Mouse (Mus musculus): ENCODE measurements around the gene Btg1. TPM values are rescaled to one million over a fixed set of nuclear protein-coding genes. Genes with fewer than 3 reads are reported as not detected.
A peak's percentile ranks its signal among the peaks of the same experiment; 100 is the strongest.

Gene Btg1
- 47.9 and 51.4 TPM in 2 replicates for polyA plus RNA-seq (2015; fragmentation: Nextera tagmentation; extraction: Ambion mirVana)

DNA sequence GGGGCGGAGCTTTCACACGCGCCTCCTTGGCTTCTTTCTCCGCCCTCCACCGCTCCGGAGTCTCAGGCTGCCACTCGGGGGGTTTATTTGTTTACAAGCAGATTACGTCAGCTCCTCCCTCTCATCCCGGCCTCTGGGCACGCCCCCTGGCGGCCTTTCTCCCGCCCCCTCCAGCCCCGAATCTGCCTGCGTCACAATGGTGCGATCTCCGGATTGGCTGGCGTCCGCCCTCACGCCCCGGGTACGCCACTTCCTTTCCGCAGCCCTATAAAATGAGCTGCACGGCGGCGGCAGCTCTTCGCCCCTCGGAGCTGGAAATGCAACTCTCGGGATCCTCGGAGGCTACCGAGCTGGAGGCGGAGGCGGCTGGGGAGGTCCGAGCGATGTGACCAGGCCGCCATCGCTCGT, at the start of gene Btg1:
Gene Btg1 (plus strand): TSS at position 298 of the 408 bp plus-strand sequence.
- Histone ChIP-seq H3K4me3 (ENCODE audit: low read length) (peak within 1 kb of the TSS; percentile 99), H3K4me1 (ENCODE audit: insufficient read depth, low read length) (peaks cover 26% of the 10 kb centered on the region), H3K4me2 (replicated peaks; ENCODE audit: low read depth, low read length) (peak within 1 kb of the TSS; percentile 70), H3K27me3 (ENCODE audit: insufficient read depth, low read length) (no peaks in the 10 kb centered on the region), H3K9ac (replicated peaks; ENCODE audit: low read length) (peak within 1 kb of the TSS; percentile 100), H3K9me3 (ENCODE audit: low read length) (no peaks in the 10 kb centered on the region), H3K27ac (ENCODE audit: low read length) (peak within 1 kb of the TSS; percentile 98), H3K36me3 (ENCODE audit: insufficient read depth, low read length) (peaks cover 3% of the 10 kb centered on the region; the same call in 1 of the 2 replicates)
- WGBS, result 0% methylated on average over 36 of the region's 37 CpGs
- ATAC-seq (ENCODE audit: low FRiP score, low TSS enrichment), result peak; percentile 97

GRCm38 (mm10) chr10:96569469-96569868, 47.3 kb upstream of the Btg1 start:
- H3K9ac ChIP-seq (replicated peaks; ENCODE audit: low read length), result no peak overlapping the region
- H3K4me3 ChIP-seq (ENCODE audit: low read length), result no peak overlapping the region
- ATAC-seq (ENCODE audit: low FRiP score, low TSS enrichment), result no peak
- H3K4me2 ChIP-seq (replicated peaks; ENCODE audit: low read depth, low read length), result no peak overlapping the region
- H3K9me3 ChIP-seq (ENCODE audit: low read length), result peaks cover 4% of the 10 kb centered on the region; the same call in 1 of the 2 replicates
- H3K36me3 ChIP-seq (ENCODE audit: insufficient read depth, low read length), result no peaks in the 10 kb centered on the region
- no peaks in the 10 kb centered on the region for H3K27me3 ChIP-seq (ENCODE audit: insufficient read depth, low read length)
- H3K27ac ChIP-seq (ENCODE audit: low read length), result no peak overlapping the region
- H3K4me1 ChIP-seq (ENCODE audit: insufficient read depth, low read length), result 0 out of 2 replicates have a peak, but pooled peaks cover 4% of the 10 kb centered on the region
- 75% methylated on average over 8 of the region's 8 CpGs for WGBS

DNA sequence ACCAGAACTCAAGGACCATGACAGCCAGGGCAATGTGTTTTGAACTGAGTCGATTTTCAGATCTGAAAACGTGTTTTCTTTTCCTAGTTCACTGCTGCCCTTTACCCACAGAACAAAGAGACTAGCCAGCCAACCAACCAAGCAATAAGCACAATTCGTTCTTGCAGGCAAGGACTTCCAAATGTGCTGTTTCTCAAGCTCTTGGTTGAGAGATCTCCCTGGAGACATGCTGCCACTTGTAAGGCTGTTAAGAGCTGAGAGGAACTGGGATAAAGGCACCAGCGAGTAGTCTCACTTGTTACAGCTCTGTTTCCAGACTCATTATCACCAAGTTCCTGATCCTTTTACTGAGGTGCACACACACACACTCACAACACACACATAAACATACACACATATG, 45.6 kb upstream of the Btg1 start:
- Histone ChIP-seq H3K36me3 (ENCODE audit: insufficient read depth, low read length) (no peaks in the 10 kb centered on the region), H3K9me3 (ENCODE audit: low read length) (peaks cover 4% of the 10 kb centered on the region; the same call in 1 of the 2 replicates), H3K4me3 (ENCODE audit: low read length) (no peak overlapping the region), H3K27me3 (ENCODE audit: insufficient read depth, low read length) (no peaks in the 10 kb centered on the region), H3K27ac (ENCODE audit: low read length) (no peak overlapping the region; the same call in 1 of the 2 replicates), H3K4me1 (ENCODE audit: insufficient read depth, low read length) (0 out of 2 replicates have a peak, but pooled peaks cover 4% of the 10 kb centered on the region), H3K9ac (replicated peaks; ENCODE audit: low read length) (no peak overlapping the region), H3K4me2 (replicated peaks; ENCODE audit: low read depth, low read length) (no peak overlapping the region)
- 27% methylated on average over 4 of the region's 4 CpGs for WGBS
- ATAC-seq (ENCODE audit: low FRiP score, low TSS enrichment), result no peak

DNA sequence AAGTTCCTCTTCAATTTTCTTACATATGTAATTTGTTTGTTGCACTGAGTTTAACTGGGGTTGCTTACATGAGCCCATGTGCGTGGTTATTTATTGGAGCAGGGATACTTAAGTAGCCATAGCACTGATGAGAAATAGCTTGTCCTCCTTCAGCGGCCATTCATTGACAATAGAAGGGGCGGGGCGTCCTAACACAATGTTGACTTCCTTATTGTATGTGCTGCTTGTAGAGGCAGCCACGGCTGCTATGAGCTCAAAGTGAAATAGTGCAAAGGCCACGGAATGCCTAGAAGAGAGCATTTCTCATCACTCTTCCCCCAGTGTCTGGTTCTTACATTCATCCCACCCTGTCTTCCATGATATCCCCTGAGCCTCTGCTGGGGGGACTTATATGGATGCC, 42.0 kb upstream of the Btg1 start:
- ATAC-seq (ENCODE audit: low FRiP score, low TSS enrichment), result no peak

DNA sequence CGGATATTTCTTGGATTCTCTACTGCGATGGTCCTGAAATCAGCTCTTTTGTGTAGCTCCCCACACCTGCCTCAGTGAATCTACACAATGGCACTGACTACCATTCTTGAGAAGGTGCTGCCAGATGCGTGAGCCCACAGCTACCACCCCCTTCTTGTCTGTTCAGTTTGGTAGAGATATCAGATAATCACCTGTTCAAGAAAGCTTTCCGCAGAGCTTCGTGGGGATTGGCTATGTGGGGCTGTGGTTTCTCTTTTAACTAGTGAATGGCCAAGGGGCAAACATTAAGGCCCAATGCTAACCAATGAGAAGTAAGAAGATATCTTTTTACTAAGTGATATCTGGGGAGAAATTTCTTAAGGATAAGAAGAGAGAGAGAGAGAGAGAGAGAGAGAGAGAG, 41.5 kb upstream of the Btg1 start:
- no peak overlapping the region for H3K9ac ChIP-seq (replicated peaks; ENCODE audit: low read length)
- H3K4me1 ChIP-seq (ENCODE audit: insufficient read depth, low read length), result 0 out of 2 replicates have a peak, but pooled peaks cover 4% of the 10 kb centered on the region
- no peaks in the 10 kb centered on the region for H3K9me3 ChIP-seq (ENCODE audit: low read length)
- no peak overlapping the region for H3K27ac ChIP-seq (ENCODE audit: low read length)
- H3K36me3 ChIP-seq (ENCODE audit: insufficient read depth, low read length), result no peaks in the 10 kb centered on the region
- no peaks in the 10 kb centered on the region for H3K27me3 ChIP-seq (ENCODE audit: insufficient read depth, low read length)
- WGBS, result 88% methylated on average over 5 of the region's 5 CpGs
- H3K4me2 ChIP-seq (replicated peaks; ENCODE audit: low read depth, low read length), result no peak overlapping the region
- no peak overlapping the region for H3K4me3 ChIP-seq (ENCODE audit: low read length)
- ATAC-seq (ENCODE audit: low FRiP score, low TSS enrichment), result no peak

More for the DNA sequence above, 42.0 kb upstream of the Btg1 start:
- 0 out of 2 replicates have a peak, but pooled peaks cover 4% of the 10 kb centered on the region for H3K4me1 ChIP-seq (ENCODE audit: insufficient read depth, low read length)
- no peak overlapping the region for H3K9ac ChIP-seq (replicated peaks; ENCODE audit: low read length)
- H3K36me3 ChIP-seq (ENCODE audit: insufficient read depth, low read length), result no peaks in the 10 kb centered on the region
- no peak overlapping the region for H3K4me3 ChIP-seq (ENCODE audit: low read length)
- H3K27ac ChIP-seq (ENCODE audit: low read length), result no peak overlapping the region
- H3K27me3 ChIP-seq (ENCODE audit: insufficient read depth, low read length), result no peaks in the 10 kb centered on the region
- 83% methylated on average over 6 of the region's 6 CpGs for WGBS
- H3K9me3 ChIP-seq (ENCODE audit: low read length), result no peaks in the 10 kb centered on the region
- H3K4me2 ChIP-seq (replicated peaks; ENCODE audit: low read depth, low read length), result no peak overlapping the region

DNA sequence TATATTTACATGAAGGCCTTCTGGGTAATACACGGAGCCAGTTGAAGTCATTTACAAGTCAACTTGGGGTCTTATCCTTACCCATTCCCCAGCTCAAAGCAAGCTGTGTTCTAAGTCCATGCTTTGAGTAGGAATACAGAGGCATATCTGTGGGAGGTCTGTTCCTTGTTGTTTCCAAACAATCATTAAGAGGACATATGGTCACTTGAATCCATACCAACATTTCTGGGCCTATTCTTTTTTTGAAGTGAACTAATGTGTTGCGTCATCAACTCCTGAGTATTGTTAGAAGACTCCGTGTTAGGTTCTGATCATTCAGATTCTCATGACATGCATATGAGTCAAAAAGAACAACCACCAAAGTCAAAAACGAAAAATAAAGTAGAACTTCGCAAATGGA, 37.9 kb upstream of the Btg1 start:
- Histone ChIP-seq H3K9ac (replicated peaks; ENCODE audit: low read length) (no peak overlapping the region), H3K4me1 (ENCODE audit: insufficient read depth, low read length) (no peaks in the 10 kb centered on the region), H3K4me2 (replicated peaks; ENCODE audit: low read depth, low read length) (no peak overlapping the region), H3K27ac (ENCODE audit: low read length) (no peak overlapping the region), H3K4me3 (ENCODE audit: low read length) (no peak overlapping the region), H3K9me3 (ENCODE audit: low read length) (no peaks in the 10 kb centered on the region), H3K27me3 (ENCODE audit: insufficient read depth, low read length) (no peaks in the 10 kb centered on the region), H3K36me3 (ENCODE audit: insufficient read depth, low read length) (no peaks in the 10 kb centered on the region)
- ATAC-seq (ENCODE audit: low FRiP score, low TSS enrichment), result no peak
- 78% methylated on average over 5 of the region's 5 CpGs for WGBS

DNA sequence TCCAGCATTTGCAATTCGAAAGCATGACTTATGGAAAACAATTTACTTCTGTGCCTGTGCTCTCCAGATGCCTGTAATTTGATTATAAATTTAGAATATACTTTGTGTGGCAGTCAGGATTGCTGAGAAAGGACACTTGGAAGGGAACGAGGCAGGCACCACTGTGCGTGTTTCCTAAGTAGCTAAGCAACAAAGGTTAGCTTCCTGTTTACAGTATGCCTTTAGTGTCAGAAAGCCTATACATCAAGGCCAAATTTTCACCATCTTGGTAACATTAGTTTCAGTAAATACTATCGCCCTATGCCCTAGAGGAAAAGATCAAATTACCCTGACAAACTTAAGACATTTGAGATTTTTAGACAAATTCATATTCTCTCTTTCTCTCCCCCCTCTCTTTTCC, 37.4 kb upstream of the Btg1 start:
- H3K4me1 ChIP-seq (ENCODE audit: insufficient read depth, low read length), result no peaks in the 10 kb centered on the region
- ATAC-seq (ENCODE audit: low FRiP score, low TSS enrichment), result no peak
- H3K9me3 ChIP-seq (ENCODE audit: low read length), result no peaks in the 10 kb centered on the region
- no peak overlapping the region for H3K4me3 ChIP-seq (ENCODE audit: low read length)
- no peak overlapping the region for H3K9ac ChIP-seq (replicated peaks; ENCODE audit: low read length)
- H3K27ac ChIP-seq (ENCODE audit: low read length), result no peak overlapping the region
- H3K27me3 ChIP-seq (ENCODE audit: insufficient read depth, low read length), result no peaks in the 10 kb centered on the region
- no peak overlapping the region for H3K4me2 ChIP-seq (replicated peaks; ENCODE audit: low read depth, low read length)
- no peaks in the 10 kb centered on the region for H3K36me3 ChIP-seq (ENCODE audit: insufficient read depth, low read length)
- 29% methylated on average over 4 of the region's 4 CpGs for WGBS

DNA sequence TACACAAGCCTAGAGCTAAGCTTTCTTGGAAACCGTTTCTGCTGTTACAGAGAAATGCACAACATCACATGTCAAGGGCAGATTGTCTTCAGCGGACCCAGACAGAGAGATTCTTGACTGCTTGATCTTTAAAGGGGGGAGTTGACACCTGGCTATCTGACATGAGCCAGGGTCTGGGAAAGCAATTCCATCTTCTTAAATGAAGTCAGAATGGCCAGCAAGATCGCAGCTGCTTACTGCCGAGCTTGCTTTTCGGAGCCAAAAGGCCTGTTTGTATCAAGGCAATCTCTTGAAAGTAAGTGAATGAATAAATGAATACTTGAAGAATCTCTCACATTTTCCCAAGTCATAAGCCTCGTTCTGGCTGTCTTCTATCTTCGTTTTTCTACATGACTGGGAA, 36.6 kb upstream of the Btg1 start:
- no peak for ATAC-seq (ENCODE audit: low FRiP score, low TSS enrichment)
- Histone ChIP-seq H3K27me3 (ENCODE audit: insufficient read depth, low read length) (no peaks in the 10 kb centered on the region), H3K4me2 (replicated peaks; ENCODE audit: low read depth, low read length) (no peak overlapping the region), H3K36me3 (ENCODE audit: insufficient read depth, low read length) (no peaks in the 10 kb centered on the region), H3K9ac (replicated peaks; ENCODE audit: low read length) (no peak overlapping the region), H3K4me3 (ENCODE audit: low read length) (no peak overlapping the region), H3K4me1 (ENCODE audit: insufficient read depth, low read length) (no peaks in the 10 kb centered on the region), H3K9me3 (ENCODE audit: low read length) (no peaks in the 10 kb centered on the region), H3K27ac (ENCODE audit: low read length) (no peak overlapping the region)
- WGBS, result 66% methylated on average over 7 of the region's 7 CpGs

- no peak overlapping the region for H3K4me2 ChIP-seq (replicated peaks; ENCODE audit: low read depth, low read length)
- 39% methylated on average over 6 of the region's 6 CpGs for WGBS
- no peaks in the 10 kb centered on the region for H3K27me3 ChIP-seq (ENCODE audit: insufficient read depth, low read length)
- H3K9me3 ChIP-seq (ENCODE audit: low read length), result no peaks in the 10 kb centered on the region
- ATAC-seq (ENCODE audit: low FRiP score, low TSS enrichment), result no peak
- no peak overlapping the region for H3K4me3 ChIP-seq (ENCODE audit: low read length)
- no peak overlapping the region for H3K27ac ChIP-seq (ENCODE audit: low read length)
- no peaks in the 10 kb centered on the region for H3K36me3 ChIP-seq (ENCODE audit: insufficient read depth, low read length)
- H3K9ac ChIP-seq (replicated peaks; ENCODE audit: low read length), result no peak overlapping the region
- no peaks in the 10 kb centered on the region for H3K4me1 ChIP-seq (ENCODE audit: insufficient read depth, low read length)
These were observed 35.6 kb upstream of the Btg1 start for GRCm38 (mm10) chr10:96581232-96581631.

DNA sequence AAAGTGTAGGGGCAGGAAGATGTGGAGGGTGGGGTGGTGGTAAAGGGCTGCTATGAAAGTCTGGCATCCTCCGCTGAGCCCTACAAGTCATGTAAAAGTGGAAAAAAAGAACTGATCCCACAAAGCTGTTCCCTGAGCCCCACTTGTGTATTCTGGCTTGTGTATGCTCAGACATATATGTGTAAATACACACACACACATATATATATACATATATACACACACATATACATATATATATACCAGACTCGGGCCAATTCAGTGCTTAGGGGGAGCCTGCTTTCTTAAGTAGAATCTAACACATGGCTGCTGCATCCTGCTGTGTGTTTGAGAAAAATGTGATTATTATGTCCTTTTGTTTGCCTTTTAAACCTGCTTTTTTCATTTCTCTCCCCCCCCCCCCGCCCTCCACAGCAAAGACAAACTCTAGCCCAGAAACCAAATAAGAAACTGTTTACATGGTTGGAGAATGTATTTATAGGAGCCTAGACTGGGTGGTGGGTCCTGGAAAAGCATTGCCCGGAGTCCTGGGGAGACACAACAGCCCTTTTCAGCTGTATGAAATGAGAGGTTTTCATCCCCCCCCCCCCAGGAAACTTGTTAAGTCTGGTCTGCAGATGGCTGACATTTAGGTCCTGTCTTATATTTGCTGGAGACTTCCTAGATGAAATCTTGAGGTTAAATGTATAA, 30.5 kb upstream of the Btg1 start:
- H3K9ac ChIP-seq (replicated peaks; ENCODE audit: low read length), result no peak overlapping the region
- no peaks in the 10 kb centered on the region for H3K9me3 ChIP-seq (ENCODE audit: low read length)
- no peak overlapping the region for H3K4me3 ChIP-seq (ENCODE audit: low read length)
- H3K27me3 ChIP-seq (ENCODE audit: insufficient read depth, low read length), result no peaks in the 10 kb centered on the region
- no peak overlapping the region for H3K27ac ChIP-seq (ENCODE audit: low read length)
- peaks cover 3% of the 10 kb centered on the region; the same call in 1 of the 2 replicates for H3K4me1 ChIP-seq (ENCODE audit: insufficient read depth, low read length)
- no peak overlapping the region for H3K4me2 ChIP-seq (replicated peaks; ENCODE audit: low read depth, low read length)
- 76% methylated on average over 4 of the region's 4 CpGs for WGBS
- no peaks in the 10 kb centered on the region for H3K36me3 ChIP-seq (ENCODE audit: insufficient read depth, low read length)
- no peak for ATAC-seq (ENCODE audit: low FRiP score, low TSS enrichment)
